Mouse (Mus musculus) CH12.LX (cell line): ENCODE measurements around the gene Acp1. TPM values are rescaled to one million over a fixed set of nuclear protein-coding genes. Genes with fewer than 3 reads are reported as not detected.

Source experiments
- DNase-seq: peaks from one replicate; pipeline ENCODE4 v3.0.0-alpha.2; 2013; ENCODE audit errors: extremely low read depth
- H3K27ac ChIP-seq: 2 replicates; pipeline ENCODE4 v1.5.1; 2012; ENCODE audit warnings: low read depth, mild to moderate bottlenecking, control low read depth, moderate library complexity; ENCODE audit not compliant: insufficient read depth
- H3K27me3 ChIP-seq: replicated peaks from 2 replicates; pipeline ENCODE3; 2012; ENCODE audit warnings: inconsistent platforms
- H3K36me3 ChIP-seq, 2 experiments: replicated peaks in 1 of 2; 2 replicates each; pipeline versions ENCODE3 to v1.6.1; 2012; ENCODE audit warnings: inconsistent platforms in 1 of 2, low read length in 1 of 2, mild to moderate bottlenecking in 1 of 2, mixed read lengths in 1 of 2, moderate library complexity in 1 of 2; ENCODE audit not compliant: control insufficient read depth in 1 of 2, insufficient read depth in 1 of 2
- H3K4me1 ChIP-seq, 2 experiments: 2 replicates each; pipeline ENCODE4 v1.6.1; 2012; ENCODE audit warnings: inconsistent platforms in 1 of 2, moderate library complexity in 1 of 2; ENCODE audit not compliant: insufficient read depth in 2 of 2, control insufficient read depth in 1 of 2
- H3K4me2 ChIP-seq: 2 replicates; pipeline ENCODE4 v1.6.1; 2012; ENCODE audit warnings: low read depth, mild to moderate bottlenecking, control low read depth; ENCODE audit not compliant: poor library complexity, insufficient read depth, severe bottlenecking
- H3K4me3 ChIP-seq, 3 experiments: fragments of 150-350 bp in 1 of 3; sonication (generic) in 1 of 3; replicated peaks in 1 of 3; 2 replicates each; pipeline versions ENCODE3 to v1.5.1; 2011 to 2012; ENCODE audit warnings: low read depth in 2 of 3, low read length in 2 of 3, mild to moderate bottlenecking in 2 of 3, moderate library complexity in 2 of 3, control low read depth in 1 of 3, improper control_type of control experiment in 1 of 3, inconsistent platforms in 1 of 3, mixed read lengths in 1 of 3; ENCODE audit not compliant: poor library complexity in 1 of 3
- H3K79me2 ChIP-seq: replicated peaks from 2 replicates; pipeline ENCODE4 v1.6.1; 2012; ENCODE audit warnings: mild to moderate bottlenecking, moderate library complexity; ENCODE audit not compliant: control insufficient read depth, poor library complexity, insufficient read depth, severe bottlenecking; ENCODE audit errors: extremely low read depth
- H3K9ac ChIP-seq: 2 replicates; pipeline ENCODE4 v1.6.1; 2012; ENCODE audit warnings: low read depth, mild to moderate bottlenecking, control low read depth, moderate library complexity; ENCODE audit not compliant: insufficient read depth
- H3K9me3 ChIP-seq: replicated peaks from 2 replicates; pipeline ENCODE3; 2012; ENCODE audit warnings: low read length, inconsistent platforms, mixed read lengths
- CHD2 ChIP-seq: IDR thresholded peaks from 2 replicates; pipeline ENCODE4 v1.6.1; 2011; ENCODE audit warnings: low read length, improper control_type of control experiment
- E2F4 ChIP-seq: IDR thresholded peaks from 2 replicates; pipeline ENCODE4 v1.6.1; 2011; ENCODE audit warnings: low read depth, low read length, improper control_type of control experiment; ENCODE audit not compliant: insufficient replicate concordance
- ELF1 ChIP-seq: IDR thresholded peaks from 2 replicates; pipeline ENCODE4 v1.6.1; 2014; ENCODE audit warnings: low read depth, mild to moderate bottlenecking, inconsistent platforms, low read length, improper control_type of control experiment
- GABPA ChIP-seq: IDR thresholded peaks from 2 replicates; pipeline ENCODE4 v1.6.1; 2012; ENCODE audit warnings: low read depth, low read length, improper control_type of control experiment, inconsistent platforms; ENCODE audit not compliant: insufficient replicate concordance
- IRF4 ChIP-seq: IDR thresholded peaks from 2 replicates; pipeline ENCODE4 v1.6.1; 2014; ENCODE audit warnings: low read depth, mild to moderate bottlenecking, inconsistent platforms, low read length, improper control_type of control experiment
- JUN ChIP-seq: IDR thresholded peaks from 2 replicates; pipeline ENCODE4 v1.6.1; 2011; ENCODE audit warnings: low read depth, mild to moderate bottlenecking, low read length, improper control_type of control experiment, moderate library complexity; ENCODE audit not compliant: insufficient read depth
- KAT2A ChIP-seq: IDR thresholded peaks from 2 replicates; pipeline ENCODE4 v1.6.1; 2012; ENCODE audit warnings: low read length, improper control_type of control experiment, inconsistent platforms; ENCODE audit not compliant: insufficient replicate concordance
- MAZ ChIP-seq: IDR thresholded peaks from 2 replicates; pipeline ENCODE4 v1.6.1; 2012; ENCODE audit warnings: low read depth, mild to moderate bottlenecking, inconsistent platforms, low read length, improper control_type of control experiment, moderate library complexity
- MEF2A ChIP-seq: IDR thresholded peaks from 2 replicates; pipeline ENCODE4 v1.6.1; 2014; ENCODE audit warnings: low read depth, mild to moderate bottlenecking, inconsistent platforms, low read length, improper control_type of control experiment, borderline replicate concordance
- MXI1 ChIP-seq: IDR thresholded peaks from 2 replicates; pipeline ENCODE4 v1.6.1; 2011; ENCODE audit warnings: mild to moderate bottlenecking, low read depth, low read length, improper control_type of control experiment
- NELFE ChIP-seq: IDR thresholded peaks from 2 replicates; pipeline ENCODE4 v1.6.1; 2011; ENCODE audit warnings: low read depth, low read length, improper control_type of control experiment
- POLR2A ChIP-seq: IDR thresholded peaks from 2 replicates; pipeline ENCODE4 v1.6.1; 2011; ENCODE audit warnings: low read depth, mild to moderate bottlenecking, improper control_type of control experiment, low read length
- POLR2AphosphoS2 ChIP-seq: IDR thresholded peaks from 2 replicates; pipeline ENCODE4 v1.6.1; 2011; ENCODE audit warnings: low read depth, low read length, improper control_type of control experiment
- SIN3A ChIP-seq: IDR thresholded peaks from 2 replicates; pipeline ENCODE4 v1.6.1; 2012; ENCODE audit warnings: low read length, improper control_type of control experiment, inconsistent platforms
- SMC3 ChIP-seq: IDR thresholded peaks from 2 replicates; pipeline ENCODE4 v1.6.1; 2011; ENCODE audit warnings: low read depth, low read length, improper control_type of control experiment
- TCF12 ChIP-seq: IDR thresholded peaks from 2 replicates; pipeline ENCODE4 v1.6.1; 2014; ENCODE audit warnings: low read depth, mild to moderate bottlenecking, inconsistent platforms, low read length, improper control_type of control experiment
- USF2 ChIP-seq: conservative IDR thresholded peaks from 2 replicates; pipeline ENCODE4 v1.6.1; 2011; ENCODE audit warnings: low read depth, low read length, improper control_type of control experiment
- ZMIZ1 ChIP-seq: IDR thresholded peaks from 2 replicates; pipeline ENCODE4 v1.6.1; 2012; ENCODE audit warnings: low read depth, mild to moderate bottlenecking, inconsistent platforms, low read length, improper control_type of control experiment
- ZNF384 ChIP-seq: IDR thresholded peaks from 2 replicates; pipeline ENCODE4 v1.6.1; 2012; ENCODE audit warnings: low read depth, low read length, improper control_type of control experiment, inconsistent platforms
- dilution Hi-C: fragments of 300-500 bp; cut with MboI; formaldehyde crosslinking; loops from 2 replicates; pipeline ENCODE4 v1.14.3; 2020; ENCODE audit warnings: low sequenced_read_pairs; ENCODE audit not compliant: extremely low pct_unique_long_range_greater_than_20kb, extremely low pct_ligation_motif_present
- in situ Hi-C: fragments of 300-500 bp; cut with MboI; formaldehyde crosslinking; loops from 3 replicates; pipeline ENCODE4 v1.14.3; 2019; ENCODE audit warnings: low sequenced_read_pairs, low pct_ligation_motif_present, low pct_unique_long_range_greater_than_20kb, mixed read lengths
- polyA plus RNA-seq: library from polyadenylated mRNA; unstranded; fragments of >175 nt; gene quantifications from 2 replicates; pipeline ENCODE4 v1.2.1, GENCODE M21; 2012; ENCODE audit warnings: low read depth; ENCODE audit not compliant: insufficient read length
- total RNA-seq, 2 experiments: library from RNA; depleted of rRNA; stranded (reverse); fragments of 300-350 nt in 1 of 2; fragments of >200 nt in 1 of 2; gene quantifications; 2 replicates each; pipeline ENCODE4 v1.2.3; 2012 to 2014

The Acp1 gene
- total and polyA plus RNA-seq, 3 experiments, result 85.5 to 198 (median 131) TPM

DNA sequence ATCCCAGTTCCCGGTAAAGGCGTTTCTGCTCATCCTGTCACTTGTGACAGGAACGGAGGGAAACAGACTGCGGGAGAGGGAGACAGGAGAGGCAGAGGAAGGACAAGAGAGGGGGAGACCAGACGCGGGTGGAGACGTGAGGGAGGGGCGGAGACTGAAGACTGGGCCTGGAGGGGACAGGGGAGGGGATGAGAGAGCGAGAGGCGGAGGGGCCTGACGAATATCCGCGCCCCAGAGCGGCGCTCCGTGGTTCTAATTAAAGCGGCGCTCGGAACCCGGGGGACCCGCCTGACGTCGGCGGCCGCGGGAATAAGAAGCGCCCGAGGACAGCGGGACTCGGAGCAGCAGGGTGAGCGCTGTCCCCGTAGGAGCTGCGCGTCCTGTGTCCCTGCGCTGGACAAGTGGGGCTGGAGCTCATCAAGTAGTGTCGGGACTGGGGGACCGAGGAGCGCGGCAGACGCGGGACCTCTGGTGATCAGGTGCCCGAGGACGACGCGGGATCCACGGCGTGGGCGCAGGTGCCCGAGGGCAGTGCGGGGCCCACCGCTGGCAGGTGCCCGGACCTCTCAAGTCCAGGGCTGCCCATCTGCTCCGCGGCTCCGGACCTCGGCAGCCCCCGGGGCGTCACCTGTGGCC is 27.3 kb downstream of the Acp1 start, which contains the start of gene Alkal2:
Gene Alkal2, plus strand, starts transcription at position 337 of the 636 bp plus-strand sequence.
- no peaks in the 10 kb centered on the region for H3K79me2 ChIP-seq
- no peak within 1 kb of the TSS for H3K9ac ChIP-seq
- in situ Hi-C loops (loop anchor here (5.0 kb wide), 1 partner anchor 287 kb away; no protein-coding TSS in a partner anchor), dilution Hi-C loops (no loop called here)
- TF ChIP-seq MXI1 (no peak), TCF12 (no peak), USF2 (no peak), SMC3 (no peak), MEF2A (no peak), MAZ (no peak), ELF1 (no peak), POLR2A (no peak), POLR2AphosphoS2 (no peak), NELFE (no peak), ZNF384 (no peak), GABPA (no peak), SIN3A (no peak), ZMIZ1 (no peak), KAT2A (no peak), E2F4 (no peak)
- no peaks in the 10 kb centered on the region for H3K9me3 ChIP-seq
- no peak within 1 kb of the TSS for H3K4me3 ChIP-seq
- H3K4me2 ChIP-seq, result no peak within 1 kb of the TSS
- no peak within 1 kb of the TSS for H3K27ac ChIP-seq
- no peaks in the 10 kb centered on the region for H3K36me3 ChIP-seq
- no peak for DNase-seq
- no peaks in the 10 kb centered on the region for H3K4me1 ChIP-seq
- no peaks in the 10 kb centered on the region for H3K27me3 ChIP-seq

DNA sequence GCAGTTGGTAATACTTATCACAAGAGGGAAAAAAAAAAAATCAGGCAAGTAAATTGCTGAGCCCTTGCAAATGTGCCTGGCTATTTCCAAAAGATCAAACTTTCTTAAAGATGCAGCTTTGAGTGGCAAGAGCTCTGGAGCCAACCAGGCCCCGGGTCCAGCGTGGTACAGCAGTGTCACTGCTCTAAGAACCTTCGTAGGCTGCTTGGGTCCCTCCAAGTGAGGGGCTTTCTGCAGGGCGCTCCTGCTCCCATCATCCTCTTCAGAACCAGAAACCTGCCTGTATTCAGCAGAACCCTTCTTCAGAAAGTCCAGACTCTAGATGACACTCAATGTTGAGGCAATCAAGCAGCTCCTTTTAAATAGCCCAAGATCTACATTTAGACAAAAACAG is 27.8 kb downstream of the Acp1 start:
- no peak overlapping the region for H3K27ac ChIP-seq
- DNase-seq, result no peak
- H3K4me3 ChIP-seq, result no peak overlapping the region
- in situ Hi-C loops, result loop anchor here (5.0 kb wide), 1 partner anchor 286 kb away; no protein-coding TSS in a partner anchor
- no peak overlapping the region for H3K9ac ChIP-seq
- no peaks in the 10 kb centered on the region for H3K27me3 ChIP-seq
- H3K4me1 ChIP-seq, result no peaks in the 10 kb centered on the region
- H3K36me3 ChIP-seq, result no peaks in the 10 kb centered on the region
- no peak overlapping the region for H3K4me2 ChIP-seq
- dilution Hi-C loops, result no loop called here
- TF ChIP-seq MEF2A, result no peak
- TF ChIP-seq POLR2A, result no peak
- TF ChIP-seq IRF4, result no peak
- TF ChIP-seq SMC3, result no peak
- TF ChIP-seq CHD2, result no peak
- TF ChIP-seq JUN, result no peak
- TF ChIP-seq SIN3A, result no peak
- TF ChIP-seq, all 38 proteins: peak for 0
- no peaks in the 10 kb centered on the region for H3K9me3 ChIP-seq
- no peaks in the 10 kb centered on the region for H3K79me2 ChIP-seq
